Mouse (Mus musculus) CD4-positive, CD25-positive, alpha-beta regulatory T cell, adult 9 weeks (primary cell): ENCODE results near the gene Krt7. TPM values are rescaled to one million over a fixed set of nuclear protein-coding genes. Genes with fewer than 3 reads are reported as not detected.

Experiments
- polyA plus RNA-seq: library from polyadenylated mRNA; unstranded; fragments of 100-300 nt; shearing (Covaris generic); gene quantifications from one replicate; pipeline ENCODE4 v1.2.1, GENCODE M21; 2017

The Krt7 gene
- not detected for polyA plus RNA-seq

DNA sequence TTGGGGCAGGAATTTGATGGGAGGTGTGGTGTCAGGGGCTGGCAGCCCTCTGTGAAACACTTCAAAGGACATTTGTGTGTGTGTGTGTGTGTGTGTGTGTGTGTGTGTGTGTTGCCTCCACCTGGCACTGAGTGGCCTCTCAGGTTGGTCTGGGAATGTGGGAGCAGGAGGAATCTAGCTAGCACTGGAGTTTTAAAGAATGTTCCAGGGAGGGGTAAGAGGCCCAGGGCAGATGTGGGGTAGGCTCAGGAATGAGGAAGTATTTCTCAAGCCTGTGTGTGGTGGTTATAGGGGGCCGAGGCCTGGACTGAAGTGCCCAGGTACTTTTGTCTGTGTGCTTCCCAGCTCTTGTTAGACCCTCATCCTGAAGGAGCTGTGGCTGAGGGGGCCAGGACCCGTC, at the start of gene Krt7:
TSS of gene Krt7 (plus strand) at position 269 of the 400 bp plus-strand sequence.

DNA sequence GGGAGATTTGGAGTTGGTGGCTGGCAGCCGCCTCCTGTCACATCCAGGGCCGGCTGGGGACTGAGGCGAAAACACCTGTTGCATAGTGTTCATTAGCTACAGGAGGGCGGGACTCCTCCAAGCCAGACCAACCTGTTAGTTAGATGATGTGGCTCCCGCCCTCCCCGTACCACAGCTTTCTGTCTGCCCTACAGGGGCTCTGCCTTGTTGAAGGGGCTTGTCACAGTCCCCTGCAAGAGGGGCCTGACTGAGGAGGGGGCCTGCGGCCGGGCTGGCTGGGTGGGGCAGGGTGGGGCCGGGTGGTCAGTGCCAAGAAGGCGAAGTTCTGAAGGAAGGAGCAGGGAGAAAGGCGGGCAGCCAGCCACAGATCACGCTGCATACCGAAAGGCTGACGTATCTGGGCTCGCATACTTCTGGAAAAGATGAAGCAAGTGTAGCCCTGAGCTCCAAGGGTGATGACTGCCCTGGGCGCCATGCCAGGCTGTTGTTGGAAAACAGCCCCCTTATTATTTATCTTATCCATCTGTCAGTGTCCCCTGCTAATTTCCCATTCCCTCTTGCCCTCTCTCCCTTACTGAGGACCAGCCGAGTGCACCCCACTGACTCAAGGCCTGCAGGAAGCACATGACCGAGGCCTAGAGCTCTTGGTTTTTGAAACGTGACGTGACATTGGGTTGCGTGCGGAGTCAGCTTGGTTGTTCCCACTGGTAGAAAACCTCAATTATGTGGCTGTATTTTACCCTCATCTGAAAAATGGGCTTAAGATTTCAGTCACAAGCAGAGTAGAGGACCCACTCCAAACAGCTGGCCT, 40.5 kb upstream of the Krt7 start, which contains the start of gene Krt80:
TSS of gene Krt80 (minus strand) at position 62 of the 811 bp plus-strand sequence.

GRCm38 (mm10) chr15:101438555-101438954, 27.7 kb downstream of the Krt7 start, which contains the start of gene Krt87:
Krt87 (minus strand) TSS chr15:101438804.

GRCm38 (mm10) chr15:101447444-101447843, 36.6 kb downstream of the Krt7 start, which contains the start of gene Krt88:
Krt88 (plus strand) TSS chr15:101447744.

GRCm38 (mm10) chr15:101463651-101464050, 52.8 kb downstream of the Krt7 start, which contains the start of gene Krt81:
Krt81 (minus strand) TSS chr15:101463751.

GRCm38 (mm10) chr15:101472952-101473528, 62.2 kb downstream of the Krt7 start, which contains the start of gene Krt86:
Krt86 (plus strand) TSS chr15:101473478.

Other genes with a start within 250 kb of the Krt7 start
- gene Acvr1b, start 237.0 kb upstream of the Krt7 start, polyA plus RNA-seq, result 2.9 TPM
- gene Grasp, start 186.9 kb upstream of the Krt7 start, polyA plus RNA-seq, result 0.26 TPM
- 116 TPM for gene Nr4a1, start 156.8 kb upstream of the Krt7 start, polyA plus RNA-seq
- gene Atg101, start 126.8 kb upstream of the Krt7 start, polyA plus RNA-seq, result 96.9 TPM
- 0.40 TPM for gene 6030408B16Rik, start 117.8 kb upstream of the Krt7 start, polyA plus RNA-seq
- not detected for gene Krt80, start 40.9 kb upstream of the Krt7 start, polyA plus RNA-seq
- 0.37 TPM for gene Krt87, start 27.8 kb downstream of the Krt7 start, polyA plus RNA-seq
- not detected for gene Krt88, start 36.7 kb downstream of the Krt7 start, polyA plus RNA-seq
- not detected for gene Krt81, start 52.7 kb downstream of the Krt7 start, polyA plus RNA-seq
- not detected for gene Krt86, start 62.4 kb downstream of the Krt7 start, polyA plus RNA-seq
- 4.1 TPM for gene Krt83, start 80.5 kb downstream of the Krt7 start, polyA plus RNA-seq
- not detected for gene Gm49425, start 106.2 kb downstream of the Krt7 start, polyA plus RNA-seq
- not detected for gene Krt84, start 121.8 kb downstream of the Krt7 start, polyA plus RNA-seq
- gene Krt82, start 139.6 kb downstream of the Krt7 start, polyA plus RNA-seq, result not detected
- gene Krt90, start 151.9 kb downstream of the Krt7 start, polyA plus RNA-seq, result not detected
- not detected for gene Krt75, start 162.9 kb downstream of the Krt7 start, polyA plus RNA-seq
- not detected for gene Gm5414, start 217.1 kb downstream of the Krt7 start, polyA plus RNA-seq
- not detected for gene Gm5478, start 236.3 kb downstream of the Krt7 start, polyA plus RNA-seq